Mouse (Mus musculus): ENCODE results near the gene Nfkbil1. TPM values are rescaled to one million over a fixed set of nuclear protein-coding genes. Genes with fewer than 3 reads are reported as not detected.
A peak's percentile ranks its signal among the peaks of the same experiment; 100 is the strongest.

The Nfkbil1 gene
- polyA plus RNA-seq, 1 experiment = 34.2 TPM

GRCm38 (mm10) chr17:35194844-35195630, 40.6 kb downstream of the Nfkbil1 start:
- no peaks in the 10 kb centered on the region for H3K27me3 ChIP-seq (ENCODE audit: control insufficient read depth, insufficient read depth, low read length)
- peaks cover 49% of the 10 kb centered on the region for H3K4me1 ChIP-seq (replicated peaks; ENCODE audit: control insufficient read depth, insufficient read depth, low read length)
- 25% methylated on average over 19 of the region's 19 CpGs for WGBS
- DNase-seq = peak; percentile 53
- TF ChIP-seq POLR2A (IDR thresholded peaks at IDR 0.05; ENCODE audit: control insufficient read depth, extremely low read depth, insufficient read depth, low read length, poor library complexity) = no peak
- TF ChIP-seq CTCF (IDR thresholded peaks at IDR 0.05; ENCODE audit: borderline replicate concordance, control insufficient read depth, extremely low read depth, insufficient read depth, low read length, poor library complexity) = no peak
- H3K36me3 ChIP-seq (ENCODE audit: control insufficient read depth, insufficient read depth, low read length) = no peaks in the 10 kb centered on the region
- H3K4me3 ChIP-seq (ENCODE audit: control insufficient read depth, insufficient read depth, low read length) = peak overlapping the region; percentile 67
- H3K27ac ChIP-seq (ENCODE audit: control insufficient read depth, insufficient read depth, low read length) = peak overlapping the region; percentile 96

- WGBS = 4% methylated on average over 28 of the region's 28 CpGs
- Histone ChIP-seq H3K4me3 (ENCODE audit: control insufficient read depth, insufficient read depth, low read length) (peak within 1 kb of the TSS; percentile 67), H3K4me1 (replicated peaks; ENCODE audit: control insufficient read depth, insufficient read depth, low read length) (peaks cover 50% of the 10 kb centered on the region), H3K36me3 (ENCODE audit: control insufficient read depth, insufficient read depth, low read length) (no peaks in the 10 kb centered on the region), H3K27ac (ENCODE audit: control insufficient read depth, insufficient read depth, low read length) (peak within 1 kb of the TSS; percentile 96), H3K27me3 (ENCODE audit: control insufficient read depth, insufficient read depth, low read length) (no peaks in the 10 kb centered on the region)
- DNase-seq = peak; percentile 91
- TF ChIP-seq CTCF (IDR thresholded peaks at IDR 0.05; ENCODE audit: borderline replicate concordance, control insufficient read depth, extremely low read depth, insufficient read depth, low read length, poor library complexity) = no peak
- TF ChIP-seq POLR2A (IDR thresholded peaks at IDR 0.05; ENCODE audit: control insufficient read depth, extremely low read depth, insufficient read depth, low read length, poor library complexity) = peak; percentile 88
These were observed 41.4 kb downstream of the Nfkbil1 start, which contains the start of gene Ltb for GRCm38 (mm10) chr17:35193881-35194843. TSS of gene Ltb (plus strand) at chr17:35194439.

GRCm38 (mm10) chr17:35192924-35193323, 42.7 kb downstream of the Nfkbil1 start:
- H3K27ac ChIP-seq (ENCODE audit: control insufficient read depth, insufficient read depth, low read length) = peak overlapping the region; percentile 96
- 62% methylated on average over 5 of the region's 5 CpGs for WGBS
- no peaks in the 10 kb centered on the region for H3K36me3 ChIP-seq (ENCODE audit: control insufficient read depth, insufficient read depth, low read length)
- no peak for DNase-seq
- TF ChIP-seq CTCF (IDR thresholded peaks at IDR 0.05; ENCODE audit: borderline replicate concordance, control insufficient read depth, extremely low read depth, insufficient read depth, low read length, poor library complexity) (no peak), POLR2A (IDR thresholded peaks at IDR 0.05; ENCODE audit: control insufficient read depth, extremely low read depth, insufficient read depth, low read length, poor library complexity) (no peak)
- no peak overlapping the region for H3K4me3 ChIP-seq (ENCODE audit: control insufficient read depth, insufficient read depth, low read length)
- H3K4me1 ChIP-seq (replicated peaks; ENCODE audit: control insufficient read depth, insufficient read depth, low read length) = peaks cover 53% of the 10 kb centered on the region
- H3K27me3 ChIP-seq (ENCODE audit: control insufficient read depth, insufficient read depth, low read length) = no peaks in the 10 kb centered on the region

- DNase-seq = no peak
- WGBS = 81% methylated on average over 2 of the region's 2 CpGs
- Histone ChIP-seq H3K4me3 (ENCODE audit: control insufficient read depth, insufficient read depth, low read length) (no peak overlapping the region), H3K36me3 (ENCODE audit: control insufficient read depth, insufficient read depth, low read length) (no peaks in the 10 kb centered on the region), H3K27ac (ENCODE audit: control insufficient read depth, insufficient read depth, low read length) (no peak overlapping the region), H3K27me3 (ENCODE audit: control insufficient read depth, insufficient read depth, low read length) (no peaks in the 10 kb centered on the region), H3K4me1 (replicated peaks; ENCODE audit: control insufficient read depth, insufficient read depth, low read length) (peaks cover 52% of the 10 kb centered on the region)
- TF ChIP-seq POLR2A (IDR thresholded peaks at IDR 0.05; ENCODE audit: control insufficient read depth, extremely low read depth, insufficient read depth, low read length, poor library complexity) (no peak), CTCF (IDR thresholded peaks at IDR 0.05; ENCODE audit: borderline replicate concordance, control insufficient read depth, extremely low read depth, insufficient read depth, low read length, poor library complexity) (no peak)
These were observed 43.9 kb downstream of the Nfkbil1 start for GRCm38 (mm10) chr17:35191723-35192122.

GRCm38 (mm10) chr17:35190096-35190495, 45.5 kb downstream of the Nfkbil1 start:
- WGBS = 9% methylated on average over 4 of the region's 4 CpGs
- Histone ChIP-seq H3K36me3 (ENCODE audit: control insufficient read depth, insufficient read depth, low read length) (no peaks in the 10 kb centered on the region), H3K4me3 (ENCODE audit: control insufficient read depth, insufficient read depth, low read length) (no peak overlapping the region), H3K4me1 (replicated peaks; ENCODE audit: control insufficient read depth, insufficient read depth, low read length) (peaks cover 58% of the 10 kb centered on the region), H3K27ac (ENCODE audit: control insufficient read depth, insufficient read depth, low read length) (peak overlapping the region; percentile 97), H3K27me3 (ENCODE audit: control insufficient read depth, insufficient read depth, low read length) (no peaks in the 10 kb centered on the region)
- no peak for TF ChIP-seq POLR2A (IDR thresholded peaks at IDR 0.05; ENCODE audit: control insufficient read depth, extremely low read depth, insufficient read depth, low read length, poor library complexity)
- TF ChIP-seq CTCF (IDR thresholded peaks at IDR 0.05; ENCODE audit: borderline replicate concordance, control insufficient read depth, extremely low read depth, insufficient read depth, low read length, poor library complexity) = no peak
- DNase-seq = peak; percentile 57

GRCm38 (mm10) chr17:35189186-35189585, 46.4 kb downstream of the Nfkbil1 start:
- no peak for DNase-seq
- 14% methylated on average over 1 of the region's 1 CpGs for WGBS
- H3K27ac ChIP-seq (ENCODE audit: control insufficient read depth, insufficient read depth, low read length) = peak overlapping the region; percentile 97

More at GRCm38 (mm10) chr17:35189186-35189585, 46.4 kb downstream of the Nfkbil1 start:
- no peak for TF ChIP-seq POLR2A (IDR thresholded peaks at IDR 0.05; ENCODE audit: control insufficient read depth, extremely low read depth, insufficient read depth, low read length, poor library complexity)
- TF ChIP-seq CTCF (IDR thresholded peaks at IDR 0.05; ENCODE audit: borderline replicate concordance, control insufficient read depth, extremely low read depth, insufficient read depth, low read length, poor library complexity) = no peak
- Histone ChIP-seq H3K36me3 (ENCODE audit: control insufficient read depth, insufficient read depth, low read length) (no peaks in the 10 kb centered on the region), H3K4me1 (replicated peaks; ENCODE audit: control insufficient read depth, insufficient read depth, low read length) (peaks cover 66% of the 10 kb centered on the region), H3K27me3 (ENCODE audit: control insufficient read depth, insufficient read depth, low read length) (no peaks in the 10 kb centered on the region), H3K4me3 (ENCODE audit: control insufficient read depth, insufficient read depth, low read length) (no peak overlapping the region)

Data from thymus, adult 2 months (tissue).